Mouse (Mus musculus) neutrophil, adult 65 days (primary cell): ENCODE measurements around the gene Gm14408. TPM values are rescaled to one million over a fixed set of nuclear protein-coding genes. Genes with fewer than 3 reads are reported as not detected.

Source experiments
- total RNA-seq: library from RNA; stranded (reverse); gene quantifications from 2 replicates; pipeline ENCODE4 v1.2.4, GENCODE M21; 2023

Gene Gm14408
- total RNA-seq, result not detected in 2 replicates

DNA sequence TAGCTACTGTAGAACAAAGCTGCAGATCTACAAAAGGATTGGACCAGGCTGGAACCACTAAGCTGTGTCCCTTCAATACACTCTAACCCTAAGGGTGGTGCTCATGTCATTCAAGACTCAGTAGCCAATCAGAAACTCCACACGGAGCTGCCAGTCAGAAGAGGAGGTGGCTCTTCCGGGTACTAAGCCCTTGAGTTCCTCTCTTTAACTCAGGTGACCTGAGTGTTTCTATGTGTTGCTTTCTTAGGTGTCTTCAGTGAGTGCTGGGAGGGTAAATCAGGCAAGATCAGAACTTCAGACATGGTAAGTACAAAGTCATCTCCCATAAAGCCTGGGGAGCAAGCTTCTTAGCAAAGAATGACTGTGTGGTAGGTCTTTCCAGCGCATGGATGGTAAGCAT, at the start of gene Gm14408:
Gene Gm14408, plus strand, starts transcription at position 301 of the 400 bp plus-strand sequence.

DNA sequence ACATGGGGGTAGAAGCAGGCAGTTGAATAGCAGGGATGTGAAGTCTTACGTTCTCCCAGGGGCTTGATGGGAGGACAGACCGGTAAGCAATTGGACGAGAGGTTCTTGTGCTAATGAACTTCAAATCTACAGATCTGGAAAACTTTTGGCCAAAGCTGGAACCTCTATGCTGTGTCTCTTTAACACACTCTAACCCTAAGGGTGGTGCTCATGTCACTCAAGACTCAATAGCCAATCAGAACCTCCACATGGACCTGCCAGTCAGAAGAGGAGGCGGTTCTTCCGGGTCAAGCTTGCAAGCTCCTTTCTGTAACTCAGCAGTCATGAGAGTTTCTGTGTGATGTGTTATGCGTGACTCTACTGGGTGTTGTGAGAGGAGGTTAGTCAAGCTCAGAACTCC, 32.6 kb upstream of the Gm14408 start, which contains the start of gene Gm14295:
Gene Gm14295, plus strand, starts transcription at position 301 of the 400 bp plus-strand sequence.

Other genes with a start within 250 kb of the Gm14408 start
- gene Gm14308, start 194.8 kb upstream of the Gm14408 start, total RNA-seq, result not detected in 2 replicates
- 0.82 and 1.0 TPM in 2 replicates for gene Zfp973, start 160.6 kb upstream of the Gm14408 start, total RNA-seq
- gene Gm14305, start 122.8 kb upstream of the Gm14408 start, total RNA-seq, result 0.57 TPM in 1 of 2 replicates, not detected in the other
- 0.38 TPM in 1 of 2 replicates, not detected in the other for gene Gm14295, start 32.5 kb upstream of the Gm14408 start, total RNA-seq
- gene Gm14296, start 96.7 kb downstream of the Gm14408 start, total RNA-seq, result 0.25 TPM in 1 of 2 replicates, not detected in the other
- 0.88 TPM in 1 of 2 replicates, not detected in the other for gene Gm14419, start 169.8 kb downstream of the Gm14408 start, total RNA-seq
- gene Gm14401, start 243.2 kb downstream of the Gm14408 start, total RNA-seq, result not detected in 2 replicates